Mouse (Mus musculus) splenic B cell, adult 2 months (primary cell): ENCODE measurements around the gene Npdc1.
"Not testable (repeated sequence)": the region's sequence is repeated elsewhere in the genome, so short reads cannot be mapped to it uniquely, and the experiment has no call there.

Experiments used
- DNase-seq: peaks from one replicate; pipeline ENCODE4 v3.0.0-alpha.2; 2011; ENCODE audit warnings: low read depth, low spot score
- H3K27me3 ChIP-seq: 2 replicates; pipeline ENCODE4 v1.6.1; 2012; ENCODE audit warnings: mild to moderate bottlenecking, low read length, moderate library complexity, mixed read lengths; ENCODE audit not compliant: control insufficient read depth, poor library complexity, insufficient read depth, severe bottlenecking
- H3K36me3 ChIP-seq: 2 replicates; pipeline ENCODE4 v1.6.1; 2012; ENCODE audit warnings: mild to moderate bottlenecking, low read length, moderate library complexity, mixed read lengths; ENCODE audit not compliant: control insufficient read depth, poor library complexity, insufficient read depth, severe bottlenecking

Gene Npdc1

DNA sequence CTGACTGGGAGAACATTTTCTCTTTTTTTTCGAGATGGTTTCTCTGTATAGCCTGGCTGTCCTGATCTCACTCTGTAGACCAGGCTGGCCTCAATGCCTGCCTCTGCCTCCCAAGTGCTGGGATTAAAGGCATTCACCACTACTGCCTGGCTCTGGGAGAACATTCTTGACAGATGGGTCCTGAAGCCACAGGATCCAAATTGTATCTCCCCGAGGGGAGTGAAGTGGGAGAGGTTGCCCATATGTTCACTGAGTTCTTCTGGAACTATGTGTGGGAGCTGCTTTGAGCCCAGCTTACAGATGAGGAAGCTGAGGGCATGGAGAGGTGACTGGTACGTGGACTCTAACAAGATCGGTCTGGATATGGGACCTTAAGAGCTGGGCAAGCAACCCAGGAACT, 4.8 kb downstream of the Npdc1 start:
- DNase-seq = no peak
- H3K36me3 ChIP-seq = no peaks in the 10 kb centered on the region
- H3K27me3 ChIP-seq = no peaks in the 10 kb centered on the region

DNA sequence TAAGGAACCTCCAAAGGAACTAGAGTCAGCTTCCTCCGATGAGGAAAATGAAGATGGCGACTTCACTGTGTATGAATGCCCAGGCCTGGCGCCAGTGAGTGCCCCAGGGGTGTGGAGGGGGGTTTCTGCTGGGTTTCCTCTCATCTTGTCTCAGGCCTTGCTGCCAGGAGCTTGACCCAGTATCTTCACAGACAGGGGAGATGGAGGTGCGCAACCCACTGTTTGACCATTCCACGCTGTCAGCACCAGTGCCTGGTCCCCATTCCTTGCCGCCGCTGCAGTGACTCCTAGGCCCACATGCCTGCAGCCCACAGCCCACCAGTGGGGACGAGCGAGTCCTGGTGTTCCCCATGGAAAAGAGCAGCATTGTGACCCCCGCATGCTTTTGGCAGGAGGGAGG, 9.8 kb downstream of the Npdc1 start:
- Histone ChIP-seq H3K27me3 (no peaks in the 10 kb centered on the region), H3K36me3 (no peaks in the 10 kb centered on the region)
- no peak for DNase-seq

- H3K36me3 ChIP-seq, DNase-seq, H3K27me3 ChIP-seq: not testable (repeated sequence)
Observed at GRCm38 (mm10) chr2:25413436-25413835, 14.3 kb downstream of the Npdc1 start.

- no peak for DNase-seq
- Histone ChIP-seq H3K27me3 (no peaks in the 10 kb centered on the region), H3K36me3 (no peaks in the 10 kb centered on the region)
Observed at GRCm38 (mm10) chr2:25417426-25417825, 18.3 kb downstream of the Npdc1 start.

DNA sequence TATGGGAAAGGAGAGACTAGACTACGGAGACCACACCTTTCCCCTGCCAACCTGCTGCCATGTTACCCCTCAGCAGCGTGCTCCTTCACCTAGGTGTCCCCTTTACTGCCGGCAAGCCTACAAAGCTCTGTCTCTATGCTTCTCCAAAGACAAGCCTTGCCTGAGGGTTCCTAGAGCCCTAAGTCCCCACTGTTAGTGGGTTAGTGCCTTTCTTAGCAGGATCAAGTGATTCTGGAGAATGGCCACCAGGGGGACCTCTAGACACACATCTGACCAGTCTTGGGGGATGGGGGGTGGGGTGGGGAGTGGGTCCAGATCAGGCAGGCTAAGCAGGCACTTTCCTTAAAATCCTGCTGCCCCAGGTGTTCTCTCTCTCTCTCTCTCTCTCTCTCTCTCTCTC, 22.7 kb downstream of the Npdc1 start:
- Histone ChIP-seq H3K27me3 (no peaks in the 10 kb centered on the region), H3K36me3 (no peaks in the 10 kb centered on the region)
- peak; percentile 76 for DNase-seq

- no peaks in the 10 kb centered on the region for H3K27me3 ChIP-seq
- peak; percentile 28 for DNase-seq
- no peaks in the 10 kb centered on the region for H3K36me3 ChIP-seq
Observed at GRCm38 (mm10) chr2:25422587-25423410, 23.6 kb downstream of the Npdc1 start, which contains the start of gene Fut7. Gene Fut7, plus strand, starts transcription at chr2:25423267.

DNA sequence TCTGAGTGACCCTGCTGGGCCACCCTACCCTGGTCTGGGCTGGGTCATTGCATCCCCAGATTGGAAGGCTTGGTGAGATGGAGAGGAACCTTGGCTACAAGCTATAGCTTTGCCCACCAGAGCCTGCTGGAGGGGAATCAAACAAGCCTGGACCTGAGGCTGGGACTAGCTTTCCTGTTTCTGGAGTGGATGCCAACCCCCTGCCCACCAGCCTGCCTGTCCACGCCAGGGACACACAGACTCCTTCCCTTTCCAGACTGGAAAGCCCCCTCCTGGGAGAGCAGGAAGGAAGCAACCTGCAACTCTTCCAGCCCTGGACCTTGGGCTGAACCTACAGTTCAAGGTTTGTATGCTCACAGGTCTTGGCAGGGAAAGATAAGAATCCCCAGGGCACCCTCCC, 24.5 kb downstream of the Npdc1 start:
- DNase-seq = no peak

DNA sequence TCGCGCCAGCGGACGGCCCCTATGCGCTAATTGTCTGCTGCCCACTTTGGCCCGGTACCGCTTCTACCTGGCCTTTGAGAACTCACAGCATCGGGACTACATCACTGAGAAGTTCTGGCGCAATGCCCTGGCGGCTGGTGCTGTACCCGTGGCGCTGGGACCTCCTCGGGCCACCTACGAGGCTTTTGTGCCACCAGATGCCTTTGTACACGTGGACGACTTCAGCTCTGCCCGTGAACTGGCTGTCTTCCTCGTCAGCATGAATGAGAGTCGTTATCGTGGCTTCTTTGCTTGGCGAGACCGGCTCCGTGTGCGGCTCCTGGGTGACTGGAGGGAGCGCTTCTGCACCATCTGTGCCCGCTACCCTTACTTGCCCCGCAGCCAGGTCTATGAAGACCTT, 26.3 kb downstream of the Npdc1 start:
- Histone ChIP-seq H3K36me3 (no peaks in the 10 kb centered on the region), H3K27me3 (no peaks in the 10 kb centered on the region)
- DNase-seq = no peak

More for the DNA sequence above, 24.5 kb downstream of the Npdc1 start:
- Histone ChIP-seq H3K27me3 (no peaks in the 10 kb centered on the region), H3K36me3 (no peaks in the 10 kb centered on the region)

DNA sequence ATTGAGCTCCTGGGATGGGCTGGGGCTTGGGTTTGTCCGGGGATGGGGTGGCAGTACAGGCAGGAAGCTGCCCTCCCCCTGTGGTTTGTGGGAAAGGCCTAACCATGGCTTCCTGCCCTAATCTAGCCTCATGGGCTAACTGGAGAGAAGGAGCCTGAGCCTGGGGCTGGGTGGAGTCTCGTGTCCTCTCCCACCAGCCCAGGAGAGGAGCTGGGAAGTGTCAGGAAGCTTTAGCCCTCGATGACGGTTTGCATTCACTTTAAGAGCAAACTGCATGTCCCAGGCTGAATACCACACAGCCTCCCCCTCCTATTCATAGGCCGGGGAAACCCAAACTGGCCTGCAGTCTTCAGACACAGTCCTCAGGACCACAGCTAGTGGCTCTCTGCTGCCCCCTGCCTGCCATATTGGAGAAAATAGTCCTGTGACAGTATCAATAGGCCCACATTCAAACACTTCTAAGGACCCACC, 27.6 kb downstream of the Npdc1 start:
- Histone ChIP-seq H3K36me3 (no peaks in the 10 kb centered on the region; the same call in 1 of the 2 replicates), H3K27me3 (no peaks in the 10 kb centered on the region)
- DNase-seq = peak; percentile 89

- no peak for DNase-seq
- no peaks in the 10 kb centered on the region; the same call in 1 of the 2 replicates for H3K36me3 ChIP-seq
- no peaks in the 10 kb centered on the region for H3K27me3 ChIP-seq
Observed at GRCm38 (mm10) chr2:25427256-25427655, 28.1 kb downstream of the Npdc1 start.

GRCm38 (mm10) chr2:25428442-25429236, 29.5 kb downstream of the Npdc1 start, which contains the start of gene Abca2:
Gene Abca2, plus strand, starts transcription at chr2:25428703.
- peak; percentile 95 for DNase-seq
- Histone ChIP-seq H3K36me3 (no peaks in the 10 kb centered on the region; the same call in 1 of the 2 replicates), H3K27me3 (no peaks in the 10 kb centered on the region)

DNA sequence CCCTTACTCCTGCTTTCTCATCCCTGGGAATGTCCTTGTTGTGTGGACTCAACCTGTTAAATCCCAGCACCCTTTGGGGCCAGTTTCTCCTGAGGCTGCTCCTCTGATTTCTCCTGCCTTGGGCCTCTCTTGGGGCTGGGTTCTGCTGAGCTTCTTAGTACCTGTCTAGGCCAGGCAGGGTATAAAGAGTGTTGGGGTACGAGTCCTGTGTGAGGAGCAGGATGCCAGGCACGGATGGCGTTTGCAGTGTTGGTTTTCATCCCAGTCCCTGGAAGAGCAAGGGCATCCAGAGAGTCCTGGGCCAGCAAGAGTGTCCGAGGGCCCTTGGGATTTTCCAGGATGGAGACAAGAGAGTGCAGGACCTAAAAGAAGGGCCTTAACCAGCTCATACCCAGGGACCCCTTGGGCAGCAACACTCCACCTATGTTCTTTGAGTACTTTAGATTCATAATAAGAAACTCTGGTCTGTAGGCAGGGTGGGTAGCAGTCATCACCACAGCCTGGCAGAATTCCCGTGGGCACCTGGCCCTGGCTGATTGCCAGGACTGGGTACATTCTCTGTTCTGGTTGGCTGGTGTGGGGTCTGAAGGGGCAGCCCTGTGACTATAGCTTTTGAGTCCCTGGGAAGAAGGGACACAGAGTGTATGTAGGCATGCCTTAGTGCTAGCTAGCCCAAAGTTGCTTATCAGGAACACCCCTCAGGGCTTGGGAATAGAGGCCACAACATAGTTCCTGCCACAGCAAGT, 30.5 kb downstream of the Npdc1 start:
- peak; percentile 13 for DNase-seq
- Histone ChIP-seq H3K27me3 (no peaks in the 10 kb centered on the region), H3K36me3 (no peaks in the 10 kb centered on the region; the same call in 1 of the 2 replicates)

- Histone ChIP-seq H3K36me3 (no peaks in the 10 kb centered on the region; the same call in 1 of the 2 replicates), H3K27me3 (no peaks in the 10 kb centered on the region)
- peak; percentile 13 for DNase-seq
Observed at GRCm38 (mm10) chr2:25430395-25431233, 31.5 kb downstream of the Npdc1 start.
